Mouse (Mus musculus) left cerebral cortex, postnatal 4 days (tissue): ENCODE data around the gene Rnf44. TPM values are rescaled to one million over a fixed set of nuclear protein-coding genes. Genes with fewer than 3 reads are reported as not detected.

Experiments
- total RNA-seq, 2 experiments: library from RNA; stranded (reverse); gene quantifications; 2 replicates each; pipeline ENCODE4 v1.2.3; 2021

The Rnf44 gene
- total RNA-seq, 2 experiments from 2014 or later, result 111 to 114 TPM

Other genes with a start within 250 kb of the Rnf44 start
- gene Thoc3, start 225.1 kb downstream of the Rnf44 start, total RNA-seq, result 10 to 100 TPM; 43.8 to 45.4 TPM
- 10 to 100 TPM; 30.5 to 34.3 TPM for gene Simc1, start 190.1 kb downstream of the Rnf44 start, total RNA-seq
- 100 to 1,000 TPM; 148 to 157 TPM for gene 4833439L19Rik, start 128.5 kb downstream of the Rnf44 start, total RNA-seq
- gene Arl10, start 118.9 kb downstream of the Rnf44 start, total RNA-seq, result 10 to 100 TPM; 73.5 to 75.1 TPM
- 10 to 100 TPM; 30.8 to 36.3 TPM for gene Nop16, start 103.8 kb downstream of the Rnf44 start, total RNA-seq
- 100 to 1,000 TPM; 118 to 126 TPM for gene Higd2a, start 103.7 kb downstream of the Rnf44 start, total RNA-seq
- 100 to 1,000 TPM; 256 to 262 TPM for gene Cltb, start 82.6 kb downstream of the Rnf44 start, total RNA-seq
- gene Faf2, start 72.1 kb downstream of the Rnf44 start, total RNA-seq, result 10 to 100 TPM; 54.1 to 56.9 TPM
- gene Cdhr2, start 7.6 kb upstream of the Rnf44 start, total RNA-seq, result under 1 TPM; 0.12 to 0.26 TPM
- 100 to 1,000 TPM; 277 to 278 TPM for gene Gprin1, start 56.0 kb upstream of the Rnf44 start, total RNA-seq
- gene Sncb, start 72.7 kb upstream of the Rnf44 start, total RNA-seq, result 100 to 1,000 TPM; 331 to 383 TPM
- not detected for gene Eif4e1b, start 90.1 kb upstream of the Rnf44 start, total RNA-seq
- gene Tspan17, start 95.5 kb upstream of the Rnf44 start, total RNA-seq, result 10 to 100 TPM; 41.2 to 63.8 TPM